Mouse (Mus musculus): Measurements from ENCODE around the gene Stxbp5.

The Stxbp5 gene

DNA sequence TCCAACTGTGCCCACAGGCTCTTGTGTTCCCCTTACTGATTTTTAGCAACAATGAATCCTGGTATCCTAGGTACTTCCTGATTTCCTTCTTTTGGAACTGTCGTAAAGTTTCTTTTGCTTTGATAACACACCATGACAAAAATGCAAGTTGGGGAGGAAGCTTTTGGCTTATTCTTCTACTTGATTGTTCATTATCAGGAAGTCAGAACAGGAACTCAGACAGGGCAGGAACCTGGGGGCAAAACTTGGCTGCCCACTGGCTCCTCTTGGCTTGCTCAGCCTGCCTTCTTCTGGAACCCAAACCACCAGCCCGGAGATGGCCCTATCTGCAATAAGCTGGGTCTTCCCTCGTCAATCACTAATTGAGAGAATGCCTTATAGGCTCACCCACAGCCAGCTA lies 25.0 kb downstream of the Stxbp5 start:
- no peak for TF ChIP-seq GATA4 (IDR thresholded peaks at IDR 0.05; ENCODE audit: insufficient replicate concordance, low read length)

GRCm38 (mm10) chr10:9872143-9872542 lies 28.7 kb downstream of the Stxbp5 start:
- TF ChIP-seq GATA4 (IDR thresholded peaks at IDR 0.05; ENCODE audit: insufficient replicate concordance, low read length) = no peak

GRCm38 (mm10) chr10:9866793-9867579 lies 33.9 kb downstream of the Stxbp5 start:
- TF ChIP-seq GATA4 (IDR thresholded peaks at IDR 0.05; ENCODE audit: insufficient replicate concordance, low read length) = no peak

- TF ChIP-seq GATA4 (IDR thresholded peaks at IDR 0.05; ENCODE audit: insufficient replicate concordance, low read length) = no peak
These were observed 40.9 kb downstream of the Stxbp5 start for GRCm38 (mm10) chr10:9860022-9860421.

GRCm38 (mm10) chr10:9859476-9859875 lies 41.4 kb downstream of the Stxbp5 start:
- no peak for TF ChIP-seq GATA4 (IDR thresholded peaks at IDR 0.05; ENCODE audit: insufficient replicate concordance, low read length)

DNA sequence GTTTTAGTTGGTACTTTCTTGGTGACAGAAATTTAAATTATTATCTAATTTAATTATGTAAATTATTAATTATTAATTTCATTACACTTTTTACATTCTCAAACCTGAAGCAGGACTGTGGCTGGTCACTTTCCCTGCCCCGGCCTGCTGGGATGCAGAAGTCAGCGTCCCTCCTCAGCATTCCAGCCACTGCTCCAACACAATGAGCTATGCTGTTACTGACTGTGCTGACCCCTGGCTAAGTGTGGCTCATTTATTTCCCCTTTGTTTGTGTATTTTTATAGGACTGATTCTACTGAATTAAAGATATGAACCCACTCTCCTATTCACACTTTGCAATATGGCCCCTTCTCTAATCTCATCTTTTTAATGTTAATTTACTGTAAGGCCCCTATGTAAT lies 43.0 kb downstream of the Stxbp5 start:
- no peak for TF ChIP-seq GATA4 (IDR thresholded peaks at IDR 0.05; ENCODE audit: insufficient replicate concordance, low read length)

GRCm38 (mm10) chr10:9856792-9857191 lies 44.1 kb downstream of the Stxbp5 start:
- TF ChIP-seq GATA4 (IDR thresholded peaks at IDR 0.05; ENCODE audit: insufficient replicate concordance, low read length) = no peak

DNA sequence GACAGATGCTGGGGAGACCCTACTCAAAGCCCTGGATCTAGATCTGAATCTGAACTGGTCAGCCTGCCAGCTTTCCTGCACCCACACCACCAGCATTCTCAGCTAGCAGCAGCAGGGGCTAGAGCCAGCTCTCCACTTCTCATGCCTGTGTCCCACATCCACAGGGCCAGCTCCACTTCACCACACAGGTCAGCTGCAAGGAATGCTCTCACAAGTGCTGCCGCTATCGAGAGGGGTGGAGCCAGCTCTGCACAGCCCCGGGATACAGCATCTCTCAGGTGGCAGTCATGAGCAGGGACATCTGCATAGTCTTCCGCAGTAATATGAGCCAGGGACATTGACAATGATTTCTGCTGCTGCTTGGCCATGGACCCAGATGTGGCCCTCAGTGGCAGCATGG lies 54.5 kb downstream of the Stxbp5 start:
- no peak for TF ChIP-seq GATA4 (IDR thresholded peaks at IDR 0.05; ENCODE audit: insufficient replicate concordance, low read length)

GRCm38 (mm10) chr10:9839408-9839807 lies 61.5 kb downstream of the Stxbp5 start:
- TF ChIP-seq GATA4 (IDR thresholded peaks at IDR 0.05; ENCODE audit: insufficient replicate concordance, low read length) = no peak

DNA sequence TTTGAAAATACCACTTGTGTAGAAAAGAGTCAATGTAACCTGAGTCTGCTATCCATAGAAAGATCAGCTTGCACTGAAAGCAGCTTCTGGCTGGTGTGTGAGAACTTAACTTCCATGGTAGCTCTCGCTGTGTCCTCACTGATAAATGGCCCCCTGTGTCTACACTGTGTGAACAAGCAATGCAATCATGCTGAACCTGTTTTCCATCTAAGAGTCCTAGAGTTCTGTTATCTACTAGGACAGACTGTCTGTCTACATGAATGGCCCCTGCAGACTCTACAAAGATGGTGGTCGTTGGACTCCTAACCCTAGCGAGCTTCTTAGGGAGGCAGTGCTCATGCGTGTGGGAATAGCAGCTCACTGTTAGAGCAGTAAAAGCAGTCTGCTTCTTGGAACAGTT lies 65.9 kb downstream of the Stxbp5 start:
- no peak for TF ChIP-seq GATA4 (IDR thresholded peaks at IDR 0.05; ENCODE audit: insufficient replicate concordance, low read length)

DNA sequence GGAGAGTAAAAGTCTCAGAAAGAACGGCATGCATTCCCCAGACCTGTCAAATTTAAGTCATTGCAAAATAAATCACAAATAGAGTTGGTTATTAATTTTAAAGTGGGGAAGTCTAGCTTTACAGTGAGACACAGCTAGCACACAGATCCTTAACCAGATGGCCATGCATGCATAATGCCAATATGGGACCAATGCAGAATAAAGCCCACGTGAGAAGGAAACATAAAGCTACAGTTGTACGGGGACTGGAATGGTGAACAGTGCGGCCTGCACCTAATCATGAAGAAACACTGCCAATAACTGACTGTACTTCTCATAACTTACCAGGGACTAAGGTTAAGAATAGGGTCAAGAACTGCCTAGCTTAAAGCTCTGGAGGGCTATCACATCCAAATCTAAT lies 67.9 kb downstream of the Stxbp5 start:
- TF ChIP-seq GATA4 (IDR thresholded peaks at IDR 0.05; ENCODE audit: insufficient replicate concordance, low read length) = no peak

DNA sequence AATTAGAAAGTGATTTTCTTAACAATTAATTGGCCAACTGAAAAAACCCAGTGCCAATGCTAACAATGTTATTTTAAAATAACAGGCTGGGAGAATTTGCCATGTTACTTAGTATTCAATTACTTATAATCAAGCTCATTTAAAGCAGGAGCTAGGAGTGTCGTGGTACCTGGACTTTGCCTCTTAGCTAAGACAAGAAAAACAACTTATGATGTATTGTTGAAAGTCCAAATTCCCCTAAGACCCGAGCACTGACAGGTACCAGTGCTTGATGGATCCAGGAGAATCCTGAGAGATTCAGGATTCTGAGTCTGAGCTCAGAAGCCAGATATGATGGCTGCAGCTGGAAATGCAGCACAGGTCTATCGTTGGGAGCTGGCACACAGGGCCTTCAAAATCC lies 71.1 kb downstream of the Stxbp5 start:
- TF ChIP-seq GATA4 (IDR thresholded peaks at IDR 0.05; ENCODE audit: insufficient replicate concordance, low read length) = no peak

DNA sequence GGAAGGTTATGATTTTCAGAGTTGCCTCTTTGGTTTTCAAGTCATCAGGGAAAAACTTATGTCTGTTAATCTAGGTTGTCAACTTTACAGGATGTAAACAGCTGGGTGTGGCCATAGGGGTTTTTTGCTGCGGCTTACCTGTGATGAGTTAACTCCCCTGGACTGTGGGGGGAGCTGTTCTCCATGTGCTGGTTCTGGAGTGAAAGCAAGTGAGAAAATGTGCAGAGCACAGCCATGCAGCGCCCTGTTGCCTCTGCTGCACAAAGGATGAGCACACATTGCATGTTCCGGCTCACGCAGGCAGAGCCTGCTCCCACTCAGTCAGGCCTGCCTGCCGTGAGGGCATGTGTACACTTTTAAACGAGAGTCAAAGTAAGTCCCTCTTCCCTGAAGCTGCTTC lies 79.6 kb downstream of the Stxbp5 start:
- no peak for TF ChIP-seq GATA4 (IDR thresholded peaks at IDR 0.05; ENCODE audit: insufficient replicate concordance, low read length)

DNA sequence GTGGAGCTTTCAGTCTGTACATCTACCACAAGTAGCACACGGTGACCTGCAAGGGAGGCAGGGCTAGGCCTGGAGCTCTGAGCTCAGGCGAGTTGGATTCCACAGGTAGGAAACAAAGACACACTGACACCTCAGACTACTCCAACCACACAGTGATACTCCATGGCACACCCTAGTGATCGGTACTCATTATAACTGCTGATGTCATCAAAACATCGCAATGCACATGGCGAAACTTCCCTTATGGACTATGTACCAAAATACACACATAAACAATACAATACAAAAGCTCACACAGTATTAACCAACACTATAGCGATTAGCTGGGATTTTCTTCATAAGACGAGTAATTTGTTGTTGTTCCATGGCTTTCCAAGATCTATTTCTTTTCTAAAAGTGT lies 82.3 kb downstream of the Stxbp5 start:
- no peak for TF ChIP-seq GATA4 (IDR thresholded peaks at IDR 0.05; ENCODE audit: insufficient replicate concordance, low read length)

DNA sequence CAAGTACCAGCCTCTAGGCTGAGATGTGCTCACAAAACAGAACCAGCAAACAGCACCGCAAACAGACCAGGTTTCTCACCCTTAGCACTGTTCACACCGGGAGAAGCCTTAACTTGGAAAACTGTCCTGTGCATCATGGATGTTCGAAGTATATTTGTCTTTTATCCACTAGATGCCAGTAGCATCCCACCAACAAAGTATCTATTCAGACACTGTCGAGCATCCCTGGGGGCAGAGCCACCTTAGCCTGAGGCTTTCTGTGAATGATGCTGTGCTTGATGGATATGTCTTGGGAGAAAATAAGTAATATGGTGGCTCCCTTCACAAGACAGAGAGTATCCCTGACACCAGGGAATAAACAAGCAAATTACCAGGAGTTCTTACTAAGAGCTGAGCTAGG lies 87.0 kb downstream of the Stxbp5 start:
- no peak for TF ChIP-seq GATA4 (IDR thresholded peaks at IDR 0.05; ENCODE audit: insufficient replicate concordance, low read length)

DNA sequence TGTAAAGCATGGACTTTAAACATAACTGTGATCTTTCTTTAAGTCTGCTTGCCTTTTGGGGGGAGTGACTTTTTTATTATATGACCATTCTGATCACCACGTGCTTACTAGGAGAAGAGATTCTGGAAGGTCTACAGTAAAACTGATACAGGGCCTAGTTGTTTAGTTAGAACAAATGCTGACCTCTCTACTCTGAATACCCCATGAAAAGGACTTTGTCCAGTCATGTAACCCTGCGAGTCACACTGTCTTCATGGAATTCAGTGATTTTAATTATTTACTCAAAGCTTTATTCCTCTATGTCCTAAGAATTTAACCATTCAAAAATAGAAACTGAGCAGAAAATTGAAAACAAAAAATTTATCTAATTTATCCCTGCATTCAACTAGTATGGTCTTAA lies 93.3 kb downstream of the Stxbp5 start:
- no peak for TF ChIP-seq GATA4 (IDR thresholded peaks at IDR 0.05; ENCODE audit: insufficient replicate concordance, low read length)

- TF ChIP-seq GATA4 (IDR thresholded peaks at IDR 0.05; ENCODE audit: insufficient replicate concordance, low read length) = no peak
These were observed 95.5 kb downstream of the Stxbp5 start for GRCm38 (mm10) chr10:9805341-9805740.

All from liver, adult (tissue).